Mouse (Mus musculus) neural tube, embryonic 14.5 days (tissue): ENCODE data around the gene Mef2a. TPM values are rescaled to one million over a fixed set of nuclear protein-coding genes. Genes with fewer than 3 reads are reported as not detected.

ENCODE experiments used
- ATAC-seq: fragments of 200-750 bp; cut with Nextera tagmentation; 2 replicates; pipeline ENCODE4 v1.8.0; 2017; ENCODE audit warnings: low read depth, mild to moderate bottlenecking, moderate TSS enrichment, moderate library complexity
- H3K27ac ChIP-seq: fragments of 300-500 bp; sonication (generic); 2 replicates; pipeline ENCODE4 v1.5.1; 2014; ENCODE audit warnings: low read depth, mild to moderate bottlenecking, control low read depth, low read length, moderate library complexity, mixed read lengths
- H3K27me3 ChIP-seq: fragments of 300-500 bp; sonication (generic); 2 replicates; pipeline ENCODE4 v1.6.1; 2014; ENCODE audit warnings: low read length; ENCODE audit not compliant: control insufficient read depth, insufficient read depth
- H3K36me3 ChIP-seq: fragments of 300-500 bp; sonication (generic); 2 replicates; pipeline ENCODE4 v1.6.1; 2014; ENCODE audit warnings: low read length, mixed read lengths; ENCODE audit not compliant: control insufficient read depth, insufficient read depth
- H3K4me1 ChIP-seq: fragments of 300-500 bp; sonication (generic); 2 replicates; pipeline ENCODE4 v1.6.1; 2014; ENCODE audit warnings: low read length; ENCODE audit not compliant: control insufficient read depth, insufficient read depth
- H3K4me2 ChIP-seq: fragments of 300-500 bp; sonication (generic); 2 replicates; pipeline ENCODE4 v1.6.1; 2014; ENCODE audit warnings: mild to moderate bottlenecking, low read depth, low read length, control low read depth
- H3K4me3 ChIP-seq: fragments of 300-500 bp; sonication (generic); 2 replicates; pipeline ENCODE4 v1.5.1; 2014; ENCODE audit warnings: low read depth, low read length, control low read depth, mixed read lengths
- H3K9ac ChIP-seq: fragments of 300-500 bp; sonication (generic); replicated peaks from 2 replicates; pipeline ENCODE4 v1.6.1; 2014; ENCODE audit warnings: low read depth, mild to moderate bottlenecking, control low read depth, low read length, mixed read lengths
- H3K9me3 ChIP-seq: fragments of 300-500 bp; sonication (generic); 2 replicates; pipeline ENCODE4 v1.6.1; 2016; ENCODE audit warnings: low read length; ENCODE audit not compliant: control insufficient read depth
- WGBS: fragments of 180-500 bp; shearing (Covaris S2); extraction: QIAGEN DNeasy Blood & Tissue Kit; methylation state at CpG from one replicate; pipeline ENCODE4 v1.1.7; 2014; 5-methylcytosine and 5-hydroxymethylcytosine counted together
- polyA plus RNA-seq: library from polyadenylated mRNA; unstranded; fragments of >200 nt; fragmentation: Nextera tagmentation; extraction: Ambion mirVana; gene quantifications from 2 replicates; pipeline ENCODE4 v1.2.1, GENCODE M21; 2014

The Mef2a gene
- polyA plus RNA-seq, 1 experiment from 2014 or later, result 45.1 TPM

GRCm38 (mm10) chr7:67352989-67353388 lies 19.7 kb downstream of the Mef2a start:
- Histone ChIP-seq H3K9ac (no peak overlapping the region), H3K27me3 (no peaks in the 10 kb centered on the region), H3K27ac (no peak overlapping the region), H3K36me3 (no peaks in the 10 kb centered on the region), H3K9me3 (no peaks in the 10 kb centered on the region), H3K4me3 (no peak overlapping the region), H3K4me1 (no peaks in the 10 kb centered on the region), H3K4me2 (no peak overlapping the region)
- WGBS, result 76% methylated on average over 4 of the region's 4 CpGs
- no peak for ATAC-seq

- Histone ChIP-seq H3K27ac (no peak overlapping the region), H3K9me3 (no peaks in the 10 kb centered on the region), H3K4me3 (no peak overlapping the region), H3K9ac (no peak overlapping the region), H3K36me3 (no peaks in the 10 kb centered on the region), H3K4me2 (no peak overlapping the region), H3K27me3 (no peaks in the 10 kb centered on the region), H3K4me1 (no peaks in the 10 kb centered on the region)
- ATAC-seq, result no peak
- WGBS, result 85% methylated on average over 1 of the region's 1 CpGs
Observed at GRCm38 (mm10) chr7:67344443-67344842, 28.2 kb downstream of the Mef2a start.

- no peaks in the 10 kb centered on the region for H3K36me3 ChIP-seq
- no peak overlapping the region for H3K9ac ChIP-seq
- H3K27me3 ChIP-seq, result no peaks in the 10 kb centered on the region
- no peaks in the 10 kb centered on the region for H3K9me3 ChIP-seq
- H3K27ac ChIP-seq, result no peak overlapping the region
- H3K4me1 ChIP-seq, result no peaks in the 10 kb centered on the region
- 90% methylated on average over 7 of the region's 7 CpGs for WGBS
- H3K4me2 ChIP-seq, result no peak overlapping the region
- no peak for ATAC-seq
- no peak overlapping the region for H3K4me3 ChIP-seq
Observed at GRCm38 (mm10) chr7:67342067-67342625, 30.5 kb downstream of the Mef2a start.

- ATAC-seq, result no peak
- Histone ChIP-seq H3K9me3 (no peaks in the 10 kb centered on the region), H3K4me3 (no peak overlapping the region), H3K9ac (no peak overlapping the region), H3K27ac (no peak overlapping the region), H3K27me3 (no peaks in the 10 kb centered on the region), H3K4me2 (no peak overlapping the region), H3K36me3 (no peaks in the 10 kb centered on the region), H3K4me1 (no peaks in the 10 kb centered on the region)
- WGBS, result 89% methylated on average over 1 of the region's 1 CpGs
Observed at GRCm38 (mm10) chr7:67320359-67320758, 52.3 kb downstream of the Mef2a start.

- Histone ChIP-seq H3K27ac (no peak overlapping the region), H3K9me3 (no peaks in the 10 kb centered on the region), H3K36me3 (no peaks in the 10 kb centered on the region), H3K4me2 (no peak overlapping the region), H3K27me3 (no peaks in the 10 kb centered on the region), H3K9ac (no peak overlapping the region), H3K4me1 (no peaks in the 10 kb centered on the region), H3K4me3 (no peak overlapping the region)
- no peak for ATAC-seq
Observed at GRCm38 (mm10) chr7:67318697-67319096, 54.0 kb downstream of the Mef2a start.

GRCm38 (mm10) chr7:67313200-67313599 lies 59.5 kb downstream of the Mef2a start:
- ATAC-seq, result no peak
- H3K4me1 ChIP-seq, result no peaks in the 10 kb centered on the region
- no peaks in the 10 kb centered on the region for H3K27me3 ChIP-seq
- H3K4me3 ChIP-seq, result no peak overlapping the region
- no peaks in the 10 kb centered on the region for H3K9me3 ChIP-seq
- no peak overlapping the region for H3K9ac ChIP-seq
- no peaks in the 10 kb centered on the region for H3K36me3 ChIP-seq
- WGBS, result 94% methylated on average over 3 of the region's 3 CpGs
- H3K4me2 ChIP-seq, result no peak overlapping the region
- H3K27ac ChIP-seq, result no peak overlapping the region

GRCm38 (mm10) chr7:67310151-67310550 lies 62.5 kb downstream of the Mef2a start:
- H3K9me3 ChIP-seq, result no peaks in the 10 kb centered on the region
- no peaks in the 10 kb centered on the region for H3K4me1 ChIP-seq
- H3K36me3 ChIP-seq, result no peaks in the 10 kb centered on the region
- 92% methylated on average over 2 of the region's 2 CpGs for WGBS
- ATAC-seq, result no peak
- H3K27ac ChIP-seq, result no peak overlapping the region
- no peaks in the 10 kb centered on the region for H3K27me3 ChIP-seq
- no peak overlapping the region for H3K9ac ChIP-seq
- H3K4me3 ChIP-seq, result no peak overlapping the region
- H3K4me2 ChIP-seq, result no peak overlapping the region

GRCm38 (mm10) chr7:67308102-67308501 lies 64.6 kb downstream of the Mef2a start:
- 96% methylated on average over 2 of the region's 2 CpGs for WGBS
- ATAC-seq, result no peak

GRCm38 (mm10) chr7:67307078-67307477 lies 65.6 kb downstream of the Mef2a start:
- Histone ChIP-seq H3K9ac (no peak overlapping the region), H3K4me1 (no peaks in the 10 kb centered on the region), H3K9me3 (no peaks in the 10 kb centered on the region), H3K4me2 (no peak overlapping the region), H3K27me3 (no peaks in the 10 kb centered on the region), H3K4me3 (no peak overlapping the region), H3K36me3 (no peaks in the 10 kb centered on the region), H3K27ac (no peak overlapping the region)
- WGBS, result 98% methylated on average over 3 of the region's 3 CpGs
- no peak for ATAC-seq

More at GRCm38 (mm10) chr7:67308102-67308501, 64.6 kb downstream of the Mef2a start:
- H3K27me3 ChIP-seq, result no peaks in the 10 kb centered on the region
- no peak overlapping the region for H3K9ac ChIP-seq
- no peaks in the 10 kb centered on the region for H3K36me3 ChIP-seq
- H3K9me3 ChIP-seq, result no peaks in the 10 kb centered on the region
- no peaks in the 10 kb centered on the region for H3K4me1 ChIP-seq
- H3K4me2 ChIP-seq, result no peak overlapping the region
- no peak overlapping the region for H3K4me3 ChIP-seq
- H3K27ac ChIP-seq, result no peak overlapping the region
